Mouse (Mus musculus) heart, postnatal 0 days (tissue): ENCODE data around the gene Klf12.

Experiments
- CTCF ChIP-seq: IDR thresholded peaks from 2 replicates; pipeline ENCODE4 v1.5.1; 2016; ENCODE audit warnings: antibody characterized with exemption, control low read depth, low read depth
- EP300 ChIP-seq: IDR thresholded peaks from 2 replicates; pipeline ENCODE4 v1.6.1; 2016; ENCODE audit warnings: antibody characterized with exemption, low read depth

- TF ChIP-seq CTCF (no peak), EP300 (no peak)
Observed at GRCm38 (mm10) chr14:100134304-100134703, 150.2 kb downstream of the Klf12 start.
